Mouse (Mus musculus) ES-E14 (cell line): ENCODE data around the gene Serpina1c.
"Not testable (repeated sequence)": the region's sequence is repeated elsewhere in the genome, so short reads cannot be mapped to it uniquely, and the experiment has no call there.

Experiments used
- HCFC1 ChIP-seq: IDR thresholded peaks from 2 replicates; pipeline ENCODE4 v1.6.1; 2012; ENCODE audit warnings: low read length, inconsistent platforms, borderline replicate concordance; ENCODE audit not compliant: insufficient read depth
- MAFK ChIP-seq: IDR thresholded peaks from 2 replicates; pipeline ENCODE4 v1.6.1; 2014; ENCODE audit warnings: mild to moderate bottlenecking, low read depth, low read length, inconsistent platforms; ENCODE audit not compliant: insufficient read depth
- ZC3H11A ChIP-seq: IDR thresholded peaks from 2 replicates; pipeline ENCODE4 v1.6.1; 2012; ENCODE audit warnings: low read depth, mild to moderate bottlenecking, inconsistent platforms, low read length, borderline replicate concordance
- ZNF384 ChIP-seq: IDR thresholded peaks from 2 replicates; pipeline ENCODE4 v1.6.1; 2012; ENCODE audit warnings: low read depth, low read length, inconsistent platforms

- not testable (repeated sequence) for TF ChIP-seq MAFK, ZNF384, ZC3H11A, HCFC1
These were observed 51.7 kb downstream of the Serpina1c start for GRCm38 (mm10) chr12:103853032-103853431.
